Mouse (Mus musculus): ENCODE data around the gene Ddx39b.

DNA sequence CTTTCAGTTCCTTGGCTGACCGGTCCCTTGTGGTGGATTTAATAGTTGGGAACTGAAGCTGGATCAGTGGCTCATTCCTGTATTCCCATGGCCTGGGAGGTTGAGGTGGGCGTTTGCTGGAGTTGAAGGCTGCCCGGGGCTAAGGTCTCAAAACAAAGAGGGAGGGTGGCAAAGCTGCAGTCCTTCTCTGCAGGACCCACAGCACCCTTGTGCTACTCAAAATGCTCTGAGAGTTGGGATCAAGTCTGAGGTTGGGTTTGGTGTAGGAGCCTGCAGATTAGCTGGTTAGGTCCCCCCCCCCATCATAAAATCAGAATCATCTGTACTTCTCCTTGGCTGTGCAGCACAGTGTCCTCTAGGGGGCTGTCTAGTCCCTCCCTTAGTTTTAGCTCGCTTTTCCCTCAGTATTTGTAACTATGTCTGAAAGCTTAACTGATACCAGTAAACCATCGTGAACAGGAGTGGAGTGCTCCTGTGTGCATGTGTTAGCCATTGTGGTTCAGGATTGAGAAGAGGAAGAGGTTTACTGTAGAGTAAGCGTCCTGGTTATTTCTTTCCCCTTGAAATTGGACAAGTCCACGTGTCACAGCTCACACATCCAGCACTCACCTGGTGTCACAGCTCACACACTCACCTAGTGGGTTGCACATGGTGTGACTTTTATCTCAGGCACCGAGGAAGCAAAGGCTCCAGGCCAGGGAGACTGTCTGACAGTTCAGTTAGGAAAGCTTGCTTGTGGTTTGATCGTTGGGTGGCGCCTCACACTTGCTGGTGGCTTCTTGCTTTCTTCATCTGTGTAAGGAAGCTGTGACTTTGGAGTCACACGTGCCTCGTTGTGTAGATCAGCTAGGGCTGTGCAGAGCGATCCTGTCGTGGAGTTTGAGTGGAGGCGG is 4.4 kb downstream of the Ddx39b start:
- TF ChIP-seq POLR2A (IDR thresholded peaks at IDR 0.05; ENCODE audit: insufficient read depth, low read depth, low read length): no peak
- TF ChIP-seq CTCF (IDR thresholded peaks at IDR 0.05): peak; percentile 64
- TF ChIP-seq EP300 (IDR thresholded peaks at IDR 0.05; ENCODE audit: insufficient read depth, low read depth, low read length): no peak

Measured in heart, adult 2 months (tissue).